In genomic region chr3:89332013-89332412, GRCm38 (mm10) we compare ENCODE assay signal across 16 mouse cellular contexts. TPM values are rescaled to one million over a fixed set of nuclear protein-coding genes. Genes with fewer than 3 reads are reported as not detected.
A peak's percentile ranks its signal among the peaks of the same experiment; 100 is the strongest.
DNase-seq lines count a peak whose midpoint lies in the region; ATAC-seq lines count a peak whose summit lies in the region.
"Had no signal": no experiment of that assay in that cellular context is flagged by ENCODE, and none has a peak within 500 bp of the region (broad histone marks: within the 10 kb centered on the region; RNA-seq: fewer than 3 reads in every experiment).

No protein-coding gene starts in this region.

- no peak overlapping the region for H3K9ac ChIP-seq in neural tube, embryonic 13.5 days
- H3K9ac ChIP-seq in midbrain, embryonic 12.5 days (replicated peaks), result no peak overlapping the region

- WGBS in neural tube, embryonic 13.5 days, result 33% methylated on average over 10 of the region's 10 CpGs
- 25% methylated on average over 10 of the region's 10 CpGs for WGBS in midbrain, embryonic 12.5 days

- no peaks in the 10 kb centered on the region for H3K9me3 ChIP-seq in neural tube, embryonic 13.5 days
- H3K9me3 ChIP-seq in midbrain, embryonic 12.5 days, result no peaks in the 10 kb centered on the region

- H3K4me1 ChIP-seq in neural tube, embryonic 13.5 days (replicated peaks), result peaks cover 74% of the 10 kb centered on the region
- H3K4me1 ChIP-seq in midbrain, embryonic 12.5 days, result peaks cover 57% of the 10 kb centered on the region

- ATAC-seq in neural tube, embryonic 13.5 days (ENCODE audit: low read depth), result no peak
- ATAC-seq in midbrain, embryonic 12.5 days (ENCODE audit: low FRiP score, low read depth), result no peak

- intact Hi-C loops in left cerebral cortex, postnatal 10 days (cut with DNase I), result no loop called here

- H3K27me3 ChIP-seq in neural tube, embryonic 13.5 days, result no peaks in the 10 kb centered on the region
- peaks cover 69% of the 10 kb centered on the region for H3K27me3 ChIP-seq in midbrain, embryonic 12.5 days

- DNase-seq in embryo, embryonic 9.5 days (ENCODE audit: extremely low spot score), result peak; percentile 22
- no peak for DNase-seq in embryo, embryonic 10.5 days (ENCODE audit: low spot score)
- DNase-seq in neural tube, embryonic 10.5 days (ENCODE audit: extremely low spot score, low spot score), result no peak
- no peak for DNase-seq in left cerebral cortex, postnatal 10 days (ENCODE audit: extremely low spot score in 1 of 2, low spot score in 2 of 2)
- DNase-seq in heart, adult 9 months (ENCODE audit: low spot score in 2 of 2), result no peak
- DNase-seq in spleen, postnatal 10 days (ENCODE audit: low spot score in 2 of 2), result no peak
- DNase-seq: adrenal gland, adult 2 months; lung, postnatal 10 days; retina, postnatal 1 day; thymus, adult 18-20 months had no signal

- H3K4me3 ChIP-seq in neural tube, embryonic 13.5 days, result no peak overlapping the region
- no peak overlapping the region for H3K4me3 ChIP-seq in midbrain, embryonic 12.5 days

- peak overlapping the region; percentile 67 for H3K27ac ChIP-seq in neural tube, embryonic 13.5 days (replicated peaks)
- H3K27ac ChIP-seq in midbrain, embryonic 12.5 days (replicated peaks), result peak overlapping the region; percentile 16; the same call in 1 of the 2 replicates
- H3K27ac ChIP-seq: kidney, postnatal 0 days had no signal

- no peak overlapping the region for H3K4me2 ChIP-seq in neural tube, embryonic 13.5 days
- no peak overlapping the region for H3K4me2 ChIP-seq in midbrain, embryonic 12.5 days (replicated peaks)
- H3K4me2 ChIP-seq: liver, embryonic 11.5 days had no signal

- H3K36me3 ChIP-seq in neural tube, embryonic 13.5 days, result peaks cover 11% of the 10 kb centered on the region
- H3K36me3 ChIP-seq in midbrain, embryonic 12.5 days, result peaks cover 18% of the 10 kb centered on the region

RNA-seq across cellular contexts. Expression of gene Efna4, which starts 5.8 kb away (rescaled TPM):
- polyA plus RNA-seq in neural tube, embryonic 13.5 days (2015; fragmentation: Nextera tagmentation; extraction: Ambion mirVana), result 8.5 and 10.7 TPM in 2 replicates
- 16.8 and 17.3 TPM in 2 replicates for polyA plus RNA-seq in midbrain, embryonic 12.5 days (2016; fragmentation: Nextera tagmentation; extraction: Ambion mirVana)
- 1 to 10 TPM in 1 of 2 experiments, under 1 TPM in 1; 0.34 to 1.1 TPM for total RNA-seq in left cerebral cortex, postnatal 10 days (2021)

RNA-seq across cellular contexts. Expression of gene Efna3, which starts 9.2 kb away (rescaled TPM):
- polyA plus RNA-seq in neural tube, embryonic 13.5 days (2015; fragmentation: Nextera tagmentation; extraction: Ambion mirVana), result 87.4 and 90.1 TPM in 2 replicates
- 10.7 and 11.1 TPM in 2 replicates for polyA plus RNA-seq in midbrain, embryonic 12.5 days (2016; fragmentation: Nextera tagmentation; extraction: Ambion mirVana)
- total RNA-seq in left cerebral cortex, postnatal 10 days (2021), result 10 to 100 TPM; 47.7 to 56.7 TPM
- total RNA-seq: granulocyte monocyte progenitor cell, adult 5-6 weeks had no signal

RNA-seq across cellular contexts. Expression of gene Adam15, which starts 17.8 kb away (rescaled TPM):
- polyA plus RNA-seq in neural tube, embryonic 13.5 days (2015; fragmentation: Nextera tagmentation; extraction: Ambion mirVana), result 48.8 and 54.0 TPM in 2 replicates
- 35.0 and 37.0 TPM in 2 replicates for polyA plus RNA-seq in midbrain, embryonic 12.5 days (2016; fragmentation: Nextera tagmentation; extraction: Ambion mirVana)
- total RNA-seq in left cerebral cortex, postnatal 10 days (2021), result 10 to 100 TPM; 93.0 to 96.9 TPM

RNA-seq across cellular contexts. Expression of gene Dcst2, which starts 29.8 kb away (rescaled TPM):
- polyA plus RNA-seq in neural tube, embryonic 13.5 days (2015; fragmentation: Nextera tagmentation; extraction: Ambion mirVana), result 0.17 TPM in 1 of 2 replicates, not detected in the other
- polyA plus RNA-seq in midbrain, embryonic 12.5 days (2016; fragmentation: Nextera tagmentation; extraction: Ambion mirVana), result 0.22 and 0.29 TPM in 2 replicates
- under 1 TPM; 0.39 to 0.41 TPM for total RNA-seq in left cerebral cortex, postnatal 10 days (2021)
- total RNA-seq: granulocyte monocyte progenitor cell, adult 5-6 weeks had no signal
- polyA plus RNA-seq: heart, embryonic 16.5 days had no signal

RNA-seq across cellular contexts. Expression of gene Dcst1, which starts 33.0 kb away (rescaled TPM):
- 0.88 and 1.1 TPM in 2 replicates for polyA plus RNA-seq in neural tube, embryonic 13.5 days (2015; fragmentation: Nextera tagmentation; extraction: Ambion mirVana)
- 0.20 and 0.65 TPM in 2 replicates for polyA plus RNA-seq in midbrain, embryonic 12.5 days (2016; fragmentation: Nextera tagmentation; extraction: Ambion mirVana)
- total RNA-seq in left cerebral cortex, postnatal 10 days (2021), result not detected
- total RNA-seq: granulocyte monocyte progenitor cell, adult 5-6 weeks had no signal
- polyA plus RNA-seq: liver, embryonic 11.5 days had no signal
